Mouse (Mus musculus) MEL-GATA-1-ER (cell line): ENCODE measurements around the gene Ddx17.

ENCODE experiments used
- DNase-seq: peaks from one replicate; pipeline ENCODE4 v3.0.0-alpha.2; 2012; ENCODE audit warnings: low read depth; ENCODE audit errors: extremely low read depth

Gene Ddx17

GRCm38 (mm10) chr15:79519400-79520220, 26.9 kb downstream of the Ddx17 start:
- no peak for DNase-seq

DNA sequence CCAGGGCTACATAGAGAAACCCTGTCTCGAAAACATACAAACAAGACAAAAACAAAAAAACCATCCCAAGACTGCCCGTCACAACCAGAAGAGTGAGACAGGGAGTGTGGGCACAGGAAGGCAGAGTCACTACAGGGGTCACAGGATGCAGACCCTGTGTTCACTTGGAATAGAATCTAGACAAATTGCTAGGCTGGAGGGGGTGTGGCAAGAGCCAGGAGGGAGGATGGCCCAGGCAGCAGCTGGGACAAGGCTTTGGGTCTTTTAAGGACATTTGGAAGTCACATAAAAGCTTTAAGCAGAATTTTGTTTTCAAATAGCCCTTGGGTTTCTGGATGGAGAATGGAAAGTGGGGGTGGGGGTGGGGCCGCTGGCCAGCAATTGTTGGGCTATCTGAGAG, 28.0 kb downstream of the Ddx17 start:
- DNase-seq = no peak

- no peak for DNase-seq
These were observed 28.8 kb downstream of the Ddx17 start for GRCm38 (mm10) chr15:79517710-79518109.

GRCm38 (mm10) chr15:79516171-79517096, 30.1 kb downstream of the Ddx17 start, which contains the start of gene Kdelr3:
Gene Kdelr3, plus strand, starts transcription at chr15:79516411.
- DNase-seq = peak; percentile 48

DNA sequence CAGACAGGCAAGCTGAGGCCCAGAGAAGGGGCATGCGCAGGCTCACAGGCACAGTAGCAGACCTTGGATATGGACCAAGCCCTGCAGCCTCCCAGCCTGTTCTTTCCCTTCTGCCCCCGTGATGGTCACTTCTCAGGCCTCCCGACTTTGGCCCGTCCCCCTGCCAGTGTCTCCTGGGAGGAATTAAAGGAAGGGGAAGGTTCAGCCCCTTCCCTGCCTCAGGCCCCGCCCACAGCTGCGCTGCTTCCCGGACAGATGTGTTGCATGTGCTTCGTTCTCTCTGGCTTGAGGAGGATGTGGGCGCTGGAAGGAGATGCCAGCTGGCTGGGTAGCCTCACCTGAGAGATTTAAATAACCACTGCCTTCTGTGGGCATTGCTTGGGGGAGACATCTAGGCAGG, 32.6 kb downstream of the Ddx17 start:
- no peak for DNase-seq

DNA sequence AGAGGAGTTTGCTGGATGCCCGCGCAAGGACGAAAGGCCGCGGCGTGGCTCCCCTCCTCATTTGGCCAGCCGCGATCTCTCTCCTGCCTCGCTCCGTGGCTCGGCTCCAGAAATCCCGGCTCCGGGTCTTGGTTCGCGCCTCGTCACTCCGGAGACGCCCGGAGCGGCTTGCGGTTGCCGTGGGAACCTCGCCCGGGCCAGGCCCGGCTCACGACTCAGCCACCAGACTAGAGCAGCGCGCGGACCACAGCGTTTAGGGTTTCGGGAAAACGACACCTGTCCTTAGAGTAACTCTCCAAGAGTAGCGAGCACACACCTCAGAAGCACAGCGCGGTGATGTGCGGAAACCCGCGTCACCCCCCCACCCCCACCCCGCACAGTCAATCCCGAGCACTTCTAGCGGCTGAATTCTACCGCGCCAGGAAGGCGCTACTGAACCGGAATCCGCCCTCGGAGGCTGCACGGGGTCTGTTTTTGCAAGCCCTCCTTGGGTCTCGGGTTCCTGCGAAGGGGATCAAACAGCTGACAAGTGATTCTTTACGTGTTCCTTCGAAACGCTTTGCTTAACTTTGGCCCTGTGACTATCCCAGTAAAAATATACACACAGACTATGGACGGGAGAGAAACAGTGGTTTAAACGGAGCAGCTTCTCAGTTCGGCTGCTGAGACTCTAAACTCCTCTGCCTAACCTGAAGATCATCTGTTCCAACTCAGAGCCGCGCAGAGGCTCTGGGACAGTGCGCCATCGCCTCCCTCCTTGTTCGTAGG, 34.8 kb downstream of the Ddx17 start:
- no peak for DNase-seq

GRCm38 (mm10) chr15:79510425-79510824, 36.1 kb downstream of the Ddx17 start:
- no peak for DNase-seq

- no peak for DNase-seq
These were observed 36.5 kb downstream of the Ddx17 start for GRCm38 (mm10) chr15:79509998-79510397.

- no peak for DNase-seq
These were observed 39.3 kb downstream of the Ddx17 start for GRCm38 (mm10) chr15:79507055-79507828.

GRCm38 (mm10) chr15:79506460-79506859, 40.1 kb downstream of the Ddx17 start:
- DNase-seq = no peak

- no peak for DNase-seq
These were observed 40.8 kb downstream of the Ddx17 start for GRCm38 (mm10) chr15:79505616-79506283.

DNA sequence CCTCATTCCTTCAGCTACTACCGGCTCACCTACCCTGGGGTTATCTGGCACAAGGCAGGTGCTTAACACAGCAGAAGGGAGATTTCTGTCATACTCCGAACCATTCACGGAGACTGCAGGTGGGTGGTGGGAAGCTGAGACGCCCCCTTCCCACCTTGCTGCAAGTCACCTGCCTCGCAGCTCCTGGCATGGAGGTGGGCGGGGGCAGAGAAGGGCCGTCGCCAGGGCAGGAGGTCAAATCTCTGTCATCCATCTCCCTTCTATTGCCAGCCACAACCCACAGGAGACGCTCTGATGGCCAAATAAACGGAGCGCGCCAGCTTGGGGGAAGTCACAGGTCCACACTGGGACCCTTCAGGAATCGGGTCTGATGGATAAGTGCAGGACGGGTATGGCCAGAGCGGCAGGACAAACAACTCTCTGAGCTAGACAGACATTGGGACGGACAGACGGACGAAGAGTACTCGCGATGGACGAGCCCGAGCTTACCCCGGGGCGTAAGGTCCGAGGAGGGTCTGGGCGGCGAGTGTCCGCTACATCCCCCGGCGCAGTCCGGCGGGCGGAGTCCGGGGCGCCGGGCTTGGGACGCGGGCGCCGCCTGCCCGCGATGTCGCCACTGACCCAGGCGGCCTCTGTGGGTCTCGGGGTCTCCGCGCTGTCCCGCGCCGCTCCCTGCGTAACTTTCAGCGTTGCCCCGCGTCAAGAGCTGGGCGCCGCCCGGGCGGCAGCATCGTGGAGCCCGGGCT, 41.7 kb downstream of the Ddx17 start, which contains the start of gene Kcnj4:
Gene Kcnj4 (minus strand): TSS at position 535 of the 746 bp plus-strand sequence.
- no peak for DNase-seq

- no peak for DNase-seq
These were observed 43.1 kb downstream of the Ddx17 start for GRCm38 (mm10) chr15:79503438-79503837.

DNA sequence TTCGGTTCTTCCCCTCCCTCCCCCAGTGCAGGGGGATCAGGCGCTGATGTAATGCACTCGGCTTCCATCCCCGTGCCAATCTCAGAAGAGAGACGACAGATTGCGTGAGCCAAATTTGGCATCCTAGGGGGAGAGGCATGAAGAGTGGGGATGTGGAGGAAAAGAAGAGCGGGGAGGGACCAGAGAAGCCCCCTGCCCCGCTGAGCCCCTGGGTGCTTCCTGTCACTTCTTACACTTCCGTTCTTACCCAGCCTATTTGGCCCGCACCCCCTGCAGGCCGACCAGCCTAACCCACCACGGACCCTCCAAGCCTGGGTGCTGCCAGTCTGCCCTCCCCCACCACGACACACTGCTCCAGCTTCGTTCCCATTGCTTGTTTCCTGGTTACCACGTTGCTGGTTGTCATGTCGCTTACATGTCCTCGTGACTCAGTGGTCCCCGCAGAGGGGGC, 43.6 kb downstream of the Ddx17 start:
- DNase-seq = no peak

GRCm38 (mm10) chr15:79500110-79500509, 46.4 kb downstream of the Ddx17 start:
- no peak for DNase-seq

- no peak for DNase-seq
These were observed 53.0 kb downstream of the Ddx17 start for GRCm38 (mm10) chr15:79493527-79493926.

DNA sequence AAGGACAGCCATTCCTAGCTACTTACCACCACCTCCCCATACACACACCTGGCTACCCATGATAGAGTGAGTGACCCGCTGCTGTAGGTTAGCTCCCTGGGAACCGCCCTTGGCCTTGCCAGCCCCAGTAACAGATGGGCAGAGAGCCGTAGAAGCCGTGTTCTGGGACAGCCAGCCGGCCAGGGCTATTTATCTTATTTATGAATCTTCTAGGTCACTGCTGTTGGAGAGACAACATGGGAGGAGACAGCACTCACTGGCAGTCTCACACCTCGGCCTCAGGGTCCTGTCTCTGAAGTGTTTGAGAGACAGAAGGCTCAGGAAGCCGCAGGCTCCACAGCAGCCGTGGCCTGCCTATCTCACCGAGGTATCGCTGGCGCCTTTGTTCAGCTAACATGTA, 57.1 kb downstream of the Ddx17 start:
- no peak for DNase-seq

- DNase-seq = no peak
These were observed 65.3 kb downstream of the Ddx17 start for GRCm38 (mm10) chr15:79481181-79481688.
